Mouse (Mus musculus): ENCODE data around the gene Sept1. TPM values are rescaled to one million over a fixed set of nuclear protein-coding genes. Genes with fewer than 3 reads are reported as not detected.

The Sept1 gene
- polyA plus RNA-seq (2015; fragmentation: Nextera tagmentation; extraction: Ambion mirVana), result 14.7 and 15.0 TPM in 2 replicates

GRCm38 (mm10) chr7:127232622-127233367 lies at the start of gene Sept1, which contains the start of gene Zfp553:
Gene Sept1 (minus strand): TSS chr7:127233130.
Gene Zfp553 (plus strand): TSS chr7:127233061.
- Histone ChIP-seq H3K27ac (ENCODE audit: low read length) (peak within 1 kb of the TSS; percentile 96), H3K9me3 (replicated peaks; ENCODE audit: control insufficient read depth, low read length) (no peaks in the 10 kb centered on the region), H3K4me3 (replicated peaks; ENCODE audit: low read length) (peak within 1 kb of the TSS; percentile 89), H3K36me3 (ENCODE audit: control insufficient read depth, insufficient read depth, low read length) (peaks cover 21% of the 10 kb centered on the region), H3K4me1 (ENCODE audit: control insufficient read depth, insufficient read depth, low read length) (peaks cover 17% of the 10 kb centered on the region), H3K27me3 (ENCODE audit: control insufficient read depth, insufficient read depth, low read length) (no peaks in the 10 kb centered on the region), H3K4me2 (ENCODE audit: low read depth, low read length) (peak within 1 kb of the TSS; percentile 75), H3K9ac (ENCODE audit: low read length) (peak within 1 kb of the TSS; percentile 94)
- WGBS, result under 1% methylated on average over 64 of the region's 64 CpGs
- peak; percentile 93 for ATAC-seq (ENCODE audit: insufficient read depth, low FRiP score)

- WGBS, result 89% methylated on average over 2 of the region's 2 CpGs
These were observed 49.3 kb upstream of the Sept1 start for GRCm38 (mm10) chr7:127282190-127282589.

GRCm38 (mm10) chr7:127281114-127281513 lies 48.2 kb upstream of the Sept1 start:
- H3K4me2 ChIP-seq (ENCODE audit: low read depth, low read length), result no peak overlapping the region
- ATAC-seq (ENCODE audit: insufficient read depth, low FRiP score), result no peak
- H3K4me3 ChIP-seq (replicated peaks; ENCODE audit: low read length), result no peak overlapping the region
- H3K4me1 ChIP-seq (ENCODE audit: control insufficient read depth, insufficient read depth, low read length), result peaks cover 3% of the 10 kb centered on the region; the same call in 1 of the 2 replicates
- H3K36me3 ChIP-seq (ENCODE audit: control insufficient read depth, insufficient read depth, low read length), result no peaks in the 10 kb centered on the region
- H3K9ac ChIP-seq (ENCODE audit: low read length), result no peak overlapping the region
- 32% methylated on average over 4 of the region's 4 CpGs for WGBS
- no peaks in the 10 kb centered on the region for H3K27me3 ChIP-seq (ENCODE audit: control insufficient read depth, insufficient read depth, low read length)
- H3K27ac ChIP-seq (ENCODE audit: low read length), result no peak overlapping the region
- H3K9me3 ChIP-seq (replicated peaks; ENCODE audit: control insufficient read depth, low read length), result no peaks in the 10 kb centered on the region

More at GRCm38 (mm10) chr7:127282190-127282589, 49.3 kb upstream of the Sept1 start:
- no peak for ATAC-seq (ENCODE audit: insufficient read depth, low FRiP score)
- H3K36me3 ChIP-seq (ENCODE audit: control insufficient read depth, insufficient read depth, low read length), result no peaks in the 10 kb centered on the region
- H3K9me3 ChIP-seq (replicated peaks; ENCODE audit: control insufficient read depth, low read length), result no peaks in the 10 kb centered on the region
- peaks cover 3% of the 10 kb centered on the region; the same call in 1 of the 2 replicates for H3K4me1 ChIP-seq (ENCODE audit: control insufficient read depth, insufficient read depth, low read length)
- H3K27ac ChIP-seq (ENCODE audit: low read length), result no peak overlapping the region
- H3K4me3 ChIP-seq (replicated peaks; ENCODE audit: low read length), result no peak overlapping the region
- no peaks in the 10 kb centered on the region for H3K27me3 ChIP-seq (ENCODE audit: control insufficient read depth, insufficient read depth, low read length)
- H3K9ac ChIP-seq (ENCODE audit: low read length), result no peak overlapping the region
- no peak overlapping the region for H3K4me2 ChIP-seq (ENCODE audit: low read depth, low read length)

- WGBS, result 60% methylated on average over 3 of the region's 3 CpGs
- H3K4me3 ChIP-seq (replicated peaks; ENCODE audit: low read length), result no peak overlapping the region
These were observed 47.2 kb upstream of the Sept1 start for GRCm38 (mm10) chr7:127280092-127280491.

GRCm38 (mm10) chr7:127278311-127278710 lies 45.4 kb upstream of the Sept1 start:
- Histone ChIP-seq H3K27me3 (ENCODE audit: control insufficient read depth, insufficient read depth, low read length) (no peaks in the 10 kb centered on the region), H3K36me3 (ENCODE audit: control insufficient read depth, insufficient read depth, low read length) (no peaks in the 10 kb centered on the region), H3K4me1 (ENCODE audit: control insufficient read depth, insufficient read depth, low read length) (peaks cover 3% of the 10 kb centered on the region; the same call in 1 of the 2 replicates), H3K27ac (ENCODE audit: low read length) (no peak overlapping the region), H3K4me2 (ENCODE audit: low read depth, low read length) (no peak overlapping the region), H3K9me3 (replicated peaks; ENCODE audit: control insufficient read depth, low read length) (no peaks in the 10 kb centered on the region), H3K4me3 (replicated peaks; ENCODE audit: low read length) (no peak overlapping the region), H3K9ac (ENCODE audit: low read length) (no peak overlapping the region)
- ATAC-seq (ENCODE audit: insufficient read depth, low FRiP score), result no peak; the same call in 1 of the 2 replicates
- WGBS, result 23% methylated on average over 8 of the region's 8 CpGs

More at GRCm38 (mm10) chr7:127280092-127280491, 47.2 kb upstream of the Sept1 start:
- Histone ChIP-seq H3K4me2 (ENCODE audit: low read depth, low read length) (no peak overlapping the region), H3K4me1 (ENCODE audit: control insufficient read depth, insufficient read depth, low read length) (peaks cover 3% of the 10 kb centered on the region; the same call in 1 of the 2 replicates), H3K27me3 (ENCODE audit: control insufficient read depth, insufficient read depth, low read length) (no peaks in the 10 kb centered on the region), H3K27ac (ENCODE audit: low read length) (no peak overlapping the region), H3K9me3 (replicated peaks; ENCODE audit: control insufficient read depth, low read length) (no peaks in the 10 kb centered on the region), H3K36me3 (ENCODE audit: control insufficient read depth, insufficient read depth, low read length) (no peaks in the 10 kb centered on the region), H3K9ac (ENCODE audit: low read length) (no peak overlapping the region)
- no peak for ATAC-seq (ENCODE audit: insufficient read depth, low FRiP score)

GRCm38 (mm10) chr7:127276519-127276961 lies 43.6 kb upstream of the Sept1 start:
- peak overlapping the region; percentile 76 for H3K27ac ChIP-seq (ENCODE audit: low read length)
- WGBS, result 42% methylated on average over 5 of the region's 5 CpGs

GRCm38 (mm10) chr7:127273925-127274789 lies 41.2 kb upstream of the Sept1 start, which contains the start of gene Sephs2:
Gene Sephs2 (minus strand): TSS chr7:127274055.
- H3K27ac ChIP-seq (ENCODE audit: low read length), result peak within 1 kb of the TSS; percentile 88
- no peaks in the 10 kb centered on the region; the same call in 1 of the 2 replicates for H3K36me3 ChIP-seq (ENCODE audit: control insufficient read depth, insufficient read depth, low read length)
- peak within 1 kb of the TSS; percentile 90 for H3K4me3 ChIP-seq (replicated peaks; ENCODE audit: low read length)
- peak; percentile 88 for ATAC-seq (ENCODE audit: insufficient read depth, low FRiP score)
- no peaks in the 10 kb centered on the region for H3K9me3 ChIP-seq (replicated peaks; ENCODE audit: control insufficient read depth, low read length)
- H3K27me3 ChIP-seq (ENCODE audit: control insufficient read depth, insufficient read depth, low read length), result no peaks in the 10 kb centered on the region
- peak within 1 kb of the TSS; percentile 96 for H3K9ac ChIP-seq (ENCODE audit: low read length)
- WGBS, result 2% methylated on average over 39 of the region's 39 CpGs
- peak within 1 kb of the TSS; percentile 88 for H3K4me2 ChIP-seq (ENCODE audit: low read depth, low read length)
- peaks cover 15% of the 10 kb centered on the region for H3K4me1 ChIP-seq (ENCODE audit: control insufficient read depth, insufficient read depth, low read length)

More at GRCm38 (mm10) chr7:127276519-127276961, 43.6 kb upstream of the Sept1 start:
- no peaks in the 10 kb centered on the region for H3K9me3 ChIP-seq (replicated peaks; ENCODE audit: control insufficient read depth, low read length)
- H3K27me3 ChIP-seq (ENCODE audit: control insufficient read depth, insufficient read depth, low read length), result no peaks in the 10 kb centered on the region
- H3K36me3 ChIP-seq (ENCODE audit: control insufficient read depth, insufficient read depth, low read length), result no peaks in the 10 kb centered on the region
- no peak overlapping the region for H3K4me2 ChIP-seq (ENCODE audit: low read depth, low read length)
- no peak overlapping the region for H3K9ac ChIP-seq (ENCODE audit: low read length)
- H3K4me3 ChIP-seq (replicated peaks; ENCODE audit: low read length), result no peak overlapping the region
- peaks cover 15% of the 10 kb centered on the region for H3K4me1 ChIP-seq (ENCODE audit: control insufficient read depth, insufficient read depth, low read length)
- peak; percentile 55 for ATAC-seq (ENCODE audit: insufficient read depth, low FRiP score)

GRCm38 (mm10) chr7:127273118-127273923 lies 40.4 kb upstream of the Sept1 start:
- Histone ChIP-seq H3K27me3 (ENCODE audit: control insufficient read depth, insufficient read depth, low read length) (no peaks in the 10 kb centered on the region), H3K4me1 (ENCODE audit: control insufficient read depth, insufficient read depth, low read length) (peaks cover 11% of the 10 kb centered on the region), H3K4me3 (replicated peaks; ENCODE audit: low read length) (peak overlapping the region; percentile 90), H3K4me2 (ENCODE audit: low read depth, low read length) (peak overlapping the region; percentile 88), H3K36me3 (ENCODE audit: control insufficient read depth, insufficient read depth, low read length) (no peaks in the 10 kb centered on the region; the same call in 1 of the 2 replicates), H3K9ac (ENCODE audit: low read length) (peak overlapping the region; percentile 96), H3K9me3 (replicated peaks; ENCODE audit: control insufficient read depth, low read length) (peaks cover 7% of the 10 kb centered on the region; the same call in 1 of the 2 replicates), H3K27ac (ENCODE audit: low read length) (peak overlapping the region; percentile 88)
- ATAC-seq (ENCODE audit: insufficient read depth, low FRiP score), result peak; percentile 31; the same call in 1 of the 2 replicates
- WGBS, result 12% methylated on average over 50 of the region's 50 CpGs

All from stomach, embryonic 16.5 days (tissue).